14 mouse cellular contexts compared by ENCODE assay signal in the genomic region with DNA sequence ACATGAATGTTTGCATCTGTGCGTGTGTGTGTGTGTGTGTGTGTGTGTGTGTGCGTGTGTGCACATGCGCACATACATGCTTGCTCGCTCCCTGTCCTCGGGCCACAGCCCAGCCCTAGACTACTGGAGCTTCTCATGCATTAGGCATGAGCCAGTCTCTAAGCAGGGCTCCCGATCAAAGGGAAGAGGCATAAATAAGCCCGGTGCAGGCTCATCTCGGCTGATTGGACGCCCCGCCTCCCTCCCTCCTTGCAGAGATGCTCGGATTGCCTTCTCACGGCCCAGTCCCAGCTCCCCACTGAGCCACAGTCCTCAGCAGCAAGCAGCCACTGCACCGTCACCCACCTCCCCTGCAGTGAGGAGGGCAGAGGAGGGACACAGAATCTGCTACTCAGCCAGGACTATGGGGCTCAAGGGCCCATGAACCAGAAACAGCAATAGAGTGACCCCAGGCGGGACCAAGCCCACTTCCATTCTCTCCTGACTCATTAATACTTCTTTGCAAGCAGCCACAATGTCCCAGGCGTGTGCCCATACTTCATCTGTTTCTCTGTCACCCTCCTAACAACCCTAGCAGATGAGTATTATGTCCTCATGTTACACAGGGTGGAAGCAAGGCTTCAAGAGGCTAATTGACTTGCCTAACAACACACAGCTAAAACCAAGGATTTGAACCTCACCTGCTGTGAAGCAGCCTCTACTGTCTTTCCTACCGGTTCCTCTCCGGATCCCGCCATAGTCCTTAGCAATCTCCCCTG.
DNase-seq lines count a peak whose midpoint lies in the region; ATAC-seq and TF ChIP-seq lines count a peak whose summit lies in the region.
"Had no signal": no experiment of that assay in that cellular context is flagged by ENCODE, and none has a peak within 500 bp of the region (broad histone marks: within the 10 kb centered on the region; RNA-seq: fewer than 3 reads in every experiment).

No protein-coding gene starts in this region.

- intact Hi-C loops in left cerebral cortex, postnatal 14 days (cut with DNase I), result no loop called here
- intact Hi-C loops in left cerebral cortex, adult 2 months (cut with DNase I), result no loop called here

- peak; percentile 33 to 50 for DNase-seq in left cerebral cortex, postnatal 14 days (ENCODE audit: low spot score in 2 of 2)
- DNase-seq in left cerebral cortex, adult 2 months (ENCODE audit: extremely low spot score in 1 of 2, low spot score in 2 of 2), result no peak
- DNase-seq in retina, embryonic 14.5 days (ENCODE audit: low spot score), result peak; percentile 71
- DNase-seq in thymus, postnatal 25 days, result no peak
- no peak for DNase-seq in thymus, postnatal 4 days
- DNase-seq: cerebellum, postnatal 14 days; heart, postnatal 10 days had no signal

- peak; percentile 79 for ATAC-seq in embryonic facial prominence, embryonic 12.5 days (ENCODE audit: insufficient number of reproducible peaks, insufficient read depth, low FRiP score, low TSS enrichment)
- peak; percentile 91 for ATAC-seq in hindbrain, embryonic 16.5 days
- no peak for ATAC-seq in megakaryocyte-erythroid progenitor cell, adult 5-6 weeks (replicated peaks; ENCODE audit: low FRiP score, low TSS enrichment, poor library complexity, severe bottlenecking)
- ATAC-seq: activated CD4-positive, CD25-positive, alpha-beta regulatory T cell, adult 4 months had no signal

- peaks cover 37% of the 10 kb centered on the region for H3K4me1 ChIP-seq in embryonic facial prominence, embryonic 12.5 days
- peaks cover 28% of the 10 kb centered on the region for H3K4me1 ChIP-seq in hindbrain, embryonic 16.5 days (ENCODE audit: control insufficient read depth, insufficient read depth, low read depth, low read length)
- H3K4me1 ChIP-seq: stomach, embryonic 15.5 days had no signal

- H3K4me3 ChIP-seq in left cerebral cortex, adult 2 months, result no peak overlapping the region
- no peak overlapping the region for H3K4me3 ChIP-seq in embryonic facial prominence, embryonic 12.5 days
- H3K4me3 ChIP-seq in hindbrain, embryonic 16.5 days (ENCODE audit: low read length), result no peak overlapping the region
- H3K4me3 ChIP-seq: myocyte; stomach, embryonic 15.5 days had no signal

- no peaks in the 10 kb centered on the region for H3K36me3 ChIP-seq in embryonic facial prominence, embryonic 12.5 days
- 0 out of 2 replicates have a peak, but pooled peaks cover 2% of the 10 kb centered on the region for H3K36me3 ChIP-seq in hindbrain, embryonic 16.5 days (ENCODE audit: control insufficient read depth, insufficient read depth, low read length)
- H3K36me3 ChIP-seq: stomach, embryonic 15.5 days had no signal

- no peak overlapping the region for H3K27ac ChIP-seq in left cerebral cortex, adult 2 months
- no peak overlapping the region for H3K27ac ChIP-seq in embryonic facial prominence, embryonic 12.5 days
- H3K27ac ChIP-seq in hindbrain, embryonic 16.5 days (ENCODE audit: low read depth, low read length), result 0 out of 2 replicates have a peak overlapping the region, but pooled peaks have one; percentile 15
- H3K27ac ChIP-seq: liver, embryonic 14.5 days; stomach, embryonic 15.5 days had no signal

- H3K27me3 ChIP-seq in embryonic facial prominence, embryonic 12.5 days, result peaks cover 34% of the 10 kb centered on the region
- H3K27me3 ChIP-seq in hindbrain, embryonic 16.5 days (replicated peaks; ENCODE audit: control insufficient read depth, insufficient read depth, low read length), result no peaks in the 10 kb centered on the region

- no peaks in the 10 kb centered on the region for H3K9me3 ChIP-seq in embryonic facial prominence, embryonic 12.5 days
- H3K9me3 ChIP-seq in hindbrain, embryonic 16.5 days (ENCODE audit: control insufficient read depth, low read length), result no peaks in the 10 kb centered on the region
- H3K9me3 ChIP-seq: stomach, embryonic 15.5 days had no signal

- 17% methylated on average over 18 of the region's 18 CpGs for WGBS in embryonic facial prominence, embryonic 12.5 days
- WGBS in hindbrain, embryonic 16.5 days, result 6% methylated on average over 18 of the region's 18 CpGs

- no peak overlapping the region for H3K9ac ChIP-seq in embryonic facial prominence, embryonic 12.5 days
- H3K9ac ChIP-seq in hindbrain, embryonic 16.5 days (ENCODE audit: low read depth, low read length), result 0 out of 2 replicates have a peak overlapping the region, but pooled peaks have one; percentile 24
- H3K9ac ChIP-seq: liver, embryonic 14.5 days; stomach, embryonic 15.5 days had no signal

- TF ChIP-seq CTCF in left cerebral cortex, adult 2 months (IDR thresholded peaks at IDR 0.05), result no peak

- peak overlapping the region; percentile 24; the same call in 1 of the 2 replicates for H3K4me2 ChIP-seq in embryonic facial prominence, embryonic 12.5 days (replicated peaks)
- no peak overlapping the region; the same call in 1 of the 2 replicates for H3K4me2 ChIP-seq in hindbrain, embryonic 16.5 days (ENCODE audit: low read length)
- H3K4me2 ChIP-seq: stomach, embryonic 15.5 days had no signal

Comparison
In these comparisons a context has a peak if more than half of its experiments do, and no peak if none do; other contexts are left out.
1. DNase-seq: peak in left cerebral cortex, postnatal 14 days (2 of 2) and retina, embryonic 14.5 days (single experiment); none in left cerebral cortex, adult 2 months (0 of 2), thymus, postnatal 25 days (single experiment) and thymus, postnatal 4 days (single experiment).